Mouse (Mus musculus) frontal cortex, postnatal 14 days (tissue): ENCODE results near the gene Hpgd.
"Not testable (repeated sequence)": the region's sequence is repeated elsewhere in the genome, so short reads cannot be mapped to it uniquely, and the experiment has no call there.

Experiments used
- DNase-seq, 2 experiments: peaks; one replicate each; pipeline ENCODE4 v3.0.0; 2022; ENCODE audit warnings: low spot score in 2 of 2

The Hpgd gene

DNA sequence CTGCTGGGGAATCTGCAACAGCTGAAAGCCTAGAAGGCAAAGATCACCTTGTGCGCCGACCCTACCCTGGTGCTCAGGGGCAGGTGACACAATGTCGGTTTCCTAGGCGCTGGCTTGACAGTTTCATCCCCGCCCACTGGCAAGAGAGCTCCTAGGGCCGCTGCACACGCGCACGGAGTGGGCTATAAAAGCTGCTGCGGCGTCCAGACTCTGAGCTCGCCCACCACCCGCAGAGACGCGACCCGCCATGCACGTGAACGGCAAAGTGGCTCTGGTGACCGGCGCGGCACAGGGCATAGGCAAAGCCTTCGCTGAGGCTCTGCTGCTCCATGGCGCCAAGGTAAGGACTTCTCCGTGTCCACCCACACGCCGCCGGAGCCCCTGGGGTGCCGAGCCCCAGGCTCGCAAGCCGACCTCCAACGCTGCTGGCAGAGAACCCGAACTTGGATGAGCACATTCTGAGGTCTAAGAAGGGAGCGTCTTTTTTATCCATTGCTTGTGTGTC lies at the start of gene Hpgd:
Gene Hpgd (plus strand): TSS at position 213 of the 505 bp plus-strand sequence.
- DNase-seq = peak in 1 of 2 experiments; percentile 22

DNA sequence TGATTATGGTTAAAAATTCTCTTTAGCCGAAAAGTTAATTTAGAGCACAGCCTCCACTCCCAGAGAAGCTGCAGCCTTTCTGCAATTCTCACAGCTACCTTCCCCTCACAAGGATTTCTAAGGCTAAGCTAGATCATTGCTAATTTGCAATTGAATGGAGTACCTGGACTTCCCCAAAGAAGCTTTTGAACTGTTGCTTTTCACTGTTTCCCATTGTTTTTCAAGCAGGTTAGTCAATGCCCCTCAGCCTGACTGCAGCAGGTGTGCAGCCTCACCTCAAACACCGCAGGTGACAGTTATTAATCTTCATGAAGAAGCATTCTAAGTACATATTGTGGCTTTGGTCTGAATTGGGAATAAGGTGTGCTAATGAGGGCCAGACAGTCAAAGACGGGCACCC lies 42.7 kb upstream of the Hpgd start:
- not testable (repeated sequence) for DNase-seq

DNA sequence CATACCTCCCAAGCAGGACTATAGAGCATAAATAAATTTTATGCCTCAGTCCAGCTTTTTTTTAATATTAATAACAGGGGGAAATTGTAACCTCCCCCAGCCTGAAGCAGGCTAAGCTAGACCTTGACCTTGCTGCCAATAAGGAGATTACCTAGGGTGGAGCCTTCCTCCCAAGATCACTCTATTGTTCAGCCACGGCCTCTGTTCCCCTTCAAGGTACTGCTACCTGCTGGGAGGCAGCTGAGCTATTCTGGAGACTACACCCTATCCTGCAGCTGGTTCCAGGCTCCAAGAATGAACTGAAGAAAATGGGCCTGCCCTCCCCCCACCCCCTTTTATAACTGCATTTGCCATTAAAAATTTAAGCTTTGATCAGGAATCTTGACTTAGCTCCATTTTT lies 42.1 kb upstream of the Hpgd start:
- no peak for DNase-seq

DNA sequence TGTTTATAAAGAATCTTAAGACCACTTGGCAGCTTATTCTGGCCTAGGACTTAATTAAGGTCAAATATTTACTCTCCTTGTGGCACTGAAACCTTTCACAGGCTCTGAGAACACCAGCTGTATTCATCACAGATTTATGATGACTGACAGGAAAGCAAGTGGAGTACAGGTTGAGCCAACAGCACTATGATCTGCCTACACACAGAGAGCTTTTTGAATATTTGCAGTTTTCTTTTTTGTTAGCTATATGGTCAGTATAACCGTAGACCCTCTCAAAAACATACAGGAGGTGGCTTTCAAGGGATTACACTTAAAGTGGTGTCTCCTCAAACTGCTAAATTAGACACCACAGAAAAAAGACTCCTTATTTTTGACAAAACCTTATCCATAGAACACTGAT lies 33.2 kb upstream of the Hpgd start:
- DNase-seq = no peak

DNA sequence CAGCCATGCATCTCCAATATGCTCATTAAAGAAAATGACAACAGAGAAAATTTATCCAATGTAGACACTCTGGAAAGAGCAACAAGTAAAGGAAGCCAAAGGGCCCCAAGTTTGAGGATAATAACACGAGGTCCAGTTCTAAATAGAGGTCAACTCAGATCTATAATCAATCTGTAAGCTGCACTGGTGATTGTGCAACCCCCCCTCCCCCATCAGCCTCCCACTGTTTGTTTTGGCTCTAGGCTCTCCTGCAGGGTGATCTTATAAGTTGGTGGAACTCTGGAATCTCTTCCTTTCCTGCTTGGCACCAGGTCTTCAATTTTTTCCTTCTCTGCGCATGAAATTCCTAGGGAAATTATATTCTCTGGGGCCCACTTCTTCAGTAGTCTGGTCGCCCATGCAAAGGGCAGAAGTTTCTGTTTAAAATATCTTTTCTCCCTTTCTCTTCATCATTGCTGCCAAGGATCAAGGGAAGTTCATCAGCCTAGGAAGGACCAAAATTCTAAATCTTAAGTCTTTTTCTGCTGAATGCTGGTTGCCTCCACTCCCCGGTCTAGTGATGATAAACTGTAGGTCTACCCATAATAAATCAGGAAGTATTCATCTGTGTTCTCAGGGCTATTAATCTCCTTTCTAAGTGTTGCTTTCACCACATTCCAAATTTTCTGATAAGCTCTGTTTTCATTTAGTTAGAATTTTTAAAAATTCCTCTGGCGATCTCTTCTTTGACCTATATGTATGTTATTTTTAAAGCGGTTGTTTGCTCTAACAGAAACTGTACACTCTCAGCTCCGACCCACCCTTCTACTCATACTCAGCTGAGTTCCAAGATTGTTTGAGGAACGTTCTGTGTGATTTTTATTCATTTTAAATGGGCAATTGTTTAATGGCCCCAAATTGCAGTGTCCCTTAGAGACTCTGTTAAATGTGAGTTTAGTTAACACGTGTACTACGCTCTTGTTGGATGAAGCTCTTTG lies 24.4 kb upstream of the Hpgd start:
- no peak for DNase-seq

DNA sequence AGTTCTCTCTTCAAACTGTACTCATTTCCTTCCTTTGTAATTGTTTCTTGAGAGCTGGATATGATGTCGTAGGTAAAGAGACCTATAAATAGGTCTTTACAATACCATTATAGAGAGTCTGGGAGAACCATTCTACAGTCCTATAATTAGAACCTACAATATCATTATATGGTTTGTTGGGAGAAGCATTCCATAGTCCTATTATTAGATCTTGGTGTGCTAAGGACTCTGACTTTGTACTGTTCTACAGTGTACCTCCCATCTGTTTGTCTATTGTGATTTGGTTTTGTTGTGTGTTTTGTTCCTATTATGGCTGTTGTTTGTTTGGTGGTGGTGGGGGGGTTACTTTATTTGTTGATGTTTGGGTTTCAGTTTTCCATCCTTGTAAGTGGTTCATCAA lies 21.5 kb upstream of the Hpgd start:
- DNase-seq = no peak

DNA sequence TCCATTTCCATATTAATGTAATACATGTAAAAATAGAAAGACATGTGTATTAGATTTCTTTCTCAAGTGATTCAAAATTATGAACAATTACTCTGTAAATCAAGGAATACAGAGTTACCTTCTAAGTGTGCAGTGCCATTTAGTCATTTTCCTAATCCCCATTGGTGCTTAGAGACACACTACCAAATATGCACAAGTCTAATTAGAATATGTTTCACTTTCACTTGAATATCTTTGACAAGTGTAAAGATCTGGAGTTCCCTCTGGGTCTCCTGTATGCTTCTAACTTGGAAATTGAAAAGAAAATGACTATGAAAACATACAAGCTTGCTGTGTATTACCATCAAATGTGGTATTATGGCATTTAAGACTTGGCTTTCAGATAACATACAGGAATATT lies 19.1 kb upstream of the Hpgd start:
- no peak for DNase-seq

DNA sequence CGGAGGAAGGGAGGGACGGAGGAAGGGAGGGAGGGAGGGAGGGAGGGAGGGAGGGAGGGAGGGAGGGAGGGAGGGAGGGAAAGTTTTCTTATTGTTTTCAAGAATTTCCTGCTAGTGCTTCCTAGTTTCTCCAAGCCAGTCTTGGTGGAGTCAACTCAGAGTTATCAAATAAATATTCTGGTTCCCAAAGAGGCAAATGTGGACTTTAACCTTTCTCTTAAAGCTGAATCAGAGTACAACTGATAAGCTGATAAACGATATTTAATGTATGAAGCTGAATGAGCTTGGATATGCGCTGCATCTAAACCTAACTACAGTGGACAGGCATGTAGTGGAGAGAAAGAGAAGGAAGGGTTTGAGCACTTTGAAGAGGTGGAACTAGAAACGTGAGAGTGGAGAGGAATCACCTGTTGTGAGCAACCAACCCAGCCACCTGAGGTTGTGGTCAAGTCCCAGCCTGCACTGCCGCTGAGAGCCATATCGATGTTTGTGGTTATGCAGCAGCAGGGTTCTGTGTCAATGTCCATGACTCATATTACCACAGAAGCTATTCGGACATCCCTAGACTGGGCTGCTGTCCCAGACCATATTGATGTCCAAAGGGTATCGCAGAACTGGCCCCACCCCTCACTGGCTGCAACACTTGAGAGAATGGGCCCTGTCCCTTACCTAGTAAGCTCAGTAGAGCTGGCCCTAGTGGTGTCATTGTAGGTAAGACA lies 16.4 kb upstream of the Hpgd start:
- DNase-seq = no peak

DNA sequence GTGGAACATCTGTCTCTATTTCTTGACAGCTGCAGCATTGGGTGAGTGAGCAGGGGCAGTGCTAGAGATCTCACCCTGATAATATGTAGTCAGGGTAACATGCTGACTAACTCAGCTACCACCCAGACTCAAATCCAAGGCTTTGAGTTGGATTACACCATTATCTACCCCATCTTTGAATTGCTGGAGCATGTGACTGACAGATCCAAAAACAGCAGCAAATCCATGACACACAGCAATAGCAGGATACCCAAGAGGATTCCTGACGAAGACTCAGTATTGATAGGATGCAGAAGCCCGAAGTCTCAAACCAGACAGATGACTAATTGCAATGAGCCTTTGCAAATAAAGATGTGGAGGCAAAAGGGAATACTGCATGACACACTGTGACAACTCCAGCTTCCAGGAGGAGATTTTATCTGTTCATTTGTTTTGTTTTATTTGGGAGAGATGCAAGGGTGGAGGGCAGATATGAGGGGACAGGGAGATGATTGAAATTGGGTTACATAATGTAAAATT lies 15.8 kb upstream of the Hpgd start:
- no peak for DNase-seq

DNA sequence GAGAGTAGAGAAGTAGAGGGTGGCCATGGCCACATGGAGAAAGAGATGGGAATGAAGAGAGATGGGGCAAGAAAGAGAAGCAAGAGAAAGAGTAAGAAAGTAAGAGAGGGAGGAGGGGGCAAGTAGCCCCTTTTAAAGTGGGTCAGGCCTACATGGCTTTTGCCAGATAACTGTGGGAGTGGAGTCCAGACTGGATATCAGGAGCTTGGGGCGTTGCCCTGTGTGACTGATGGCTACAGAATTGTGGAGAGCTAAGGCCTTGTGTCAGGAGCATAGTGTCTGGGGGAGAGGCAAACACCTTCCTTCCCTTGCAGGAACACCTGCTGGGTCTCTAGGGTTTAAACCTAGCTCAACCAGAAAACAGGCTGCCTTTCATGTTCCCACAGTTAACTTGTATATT lies 10.4 kb upstream of the Hpgd start:
- DNase-seq = no peak

DNA sequence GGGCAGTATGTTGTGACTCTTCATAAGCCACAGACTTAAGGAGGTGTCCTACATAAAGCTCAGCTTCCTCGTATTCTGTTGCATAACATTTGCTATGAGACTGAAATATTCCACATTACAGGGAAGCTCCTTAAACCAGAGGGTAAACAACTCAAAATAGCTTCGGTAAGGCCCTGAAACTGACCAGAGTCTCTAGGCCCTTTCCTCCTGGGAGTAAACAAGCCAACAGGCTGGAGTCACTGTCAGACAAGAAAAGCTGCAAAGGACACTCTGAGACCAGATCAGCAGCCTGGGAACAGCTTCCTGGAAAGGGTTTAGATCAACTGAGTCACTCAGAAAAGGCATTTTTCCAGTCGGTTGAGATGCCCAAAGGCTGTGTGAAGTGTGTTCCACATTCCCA lies 9.4 kb upstream of the Hpgd start:
- DNase-seq = no peak

DNA sequence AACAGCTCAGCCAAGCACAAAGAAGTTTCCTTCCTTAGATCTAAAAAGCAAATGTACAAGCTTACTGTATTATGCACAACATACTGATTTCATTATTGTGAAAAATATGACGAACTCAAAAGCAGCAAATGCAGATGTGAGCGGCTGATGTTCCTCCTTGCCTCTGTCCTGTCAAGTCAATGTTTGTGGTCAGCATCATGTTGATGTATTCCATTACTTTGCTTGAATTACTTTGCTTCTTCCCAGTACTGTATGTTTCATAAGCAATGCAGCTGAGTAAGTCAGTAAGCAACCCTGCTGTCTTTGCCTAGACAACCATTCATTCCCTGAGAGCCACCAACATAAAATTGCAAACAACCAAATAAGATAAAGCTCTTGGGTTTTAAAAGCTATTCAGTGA lies 7.7 kb upstream of the Hpgd start:
- no peak for DNase-seq

DNA sequence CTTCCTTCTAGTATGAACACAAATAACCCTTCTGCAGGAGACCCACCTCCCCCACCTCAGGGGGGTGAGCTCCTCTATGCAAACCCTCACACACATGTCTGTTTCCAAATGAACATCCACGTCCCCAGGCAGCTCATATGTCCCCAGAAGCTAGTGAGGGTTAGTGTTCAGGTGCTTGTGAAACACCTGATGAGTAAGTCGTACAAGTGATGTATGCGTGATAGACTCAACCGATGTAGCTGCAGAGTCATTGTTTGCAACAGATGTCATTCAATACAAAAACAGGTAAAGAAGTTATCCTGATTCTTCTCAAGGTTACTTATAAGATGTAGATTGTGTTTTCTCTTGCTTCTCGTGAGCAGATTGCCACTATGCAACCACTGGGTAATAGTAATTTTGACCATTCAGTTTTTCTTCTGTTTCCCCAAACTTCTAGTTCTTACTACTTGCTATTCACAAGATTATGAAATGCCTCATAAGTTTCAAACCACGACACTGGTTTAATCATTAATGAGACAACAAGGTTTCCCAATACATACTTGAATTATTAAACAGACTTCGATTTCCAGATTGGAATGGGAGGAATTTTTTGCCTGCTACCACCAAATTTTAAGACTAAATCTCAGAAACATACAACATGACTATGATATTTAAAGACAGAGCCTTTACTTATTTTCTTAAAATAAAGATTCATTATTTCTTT lies 6.9 kb upstream of the Hpgd start:
- DNase-seq = no peak

DNA sequence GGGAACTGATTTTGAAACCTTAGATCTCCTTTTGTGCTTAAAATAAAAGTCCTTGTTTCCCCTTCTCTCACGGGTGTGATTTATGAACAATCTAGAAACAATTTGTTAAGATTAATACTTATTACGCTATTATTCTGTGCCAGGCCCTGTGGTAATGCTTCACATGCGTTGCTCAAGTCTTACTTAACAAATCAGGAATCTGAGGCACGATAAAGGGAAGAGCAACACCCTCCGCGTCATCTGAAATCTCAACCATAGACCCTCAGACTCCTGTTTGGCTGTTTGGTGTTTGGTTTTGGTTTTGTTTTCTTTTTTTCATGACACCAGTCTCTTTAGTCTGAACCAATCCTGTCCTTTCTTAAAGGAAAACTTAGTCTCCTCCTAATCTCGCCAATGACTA lies 2.1 kb upstream of the Hpgd start:
- no peak for DNase-seq

DNA sequence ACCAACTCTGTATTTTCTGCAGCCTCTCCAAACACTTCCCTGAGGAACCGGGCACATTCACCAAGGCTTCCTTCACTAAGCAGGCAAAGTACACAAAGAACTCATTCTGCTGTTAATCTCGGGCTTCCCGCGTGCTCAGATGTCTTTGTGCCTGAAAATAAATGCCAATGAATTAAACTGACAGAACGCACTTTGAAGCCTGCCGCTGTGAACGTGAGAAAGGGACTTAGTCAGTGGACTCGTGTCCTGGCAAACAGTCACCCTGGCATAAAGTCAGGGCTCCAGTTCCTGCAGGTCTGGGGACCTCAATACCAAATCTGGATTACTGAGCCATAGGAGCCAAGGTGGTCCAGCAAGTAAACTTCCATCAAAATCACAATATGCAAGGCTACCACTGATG lies 905 bp upstream of the Hpgd start:
- DNase-seq = no peak

DNA sequence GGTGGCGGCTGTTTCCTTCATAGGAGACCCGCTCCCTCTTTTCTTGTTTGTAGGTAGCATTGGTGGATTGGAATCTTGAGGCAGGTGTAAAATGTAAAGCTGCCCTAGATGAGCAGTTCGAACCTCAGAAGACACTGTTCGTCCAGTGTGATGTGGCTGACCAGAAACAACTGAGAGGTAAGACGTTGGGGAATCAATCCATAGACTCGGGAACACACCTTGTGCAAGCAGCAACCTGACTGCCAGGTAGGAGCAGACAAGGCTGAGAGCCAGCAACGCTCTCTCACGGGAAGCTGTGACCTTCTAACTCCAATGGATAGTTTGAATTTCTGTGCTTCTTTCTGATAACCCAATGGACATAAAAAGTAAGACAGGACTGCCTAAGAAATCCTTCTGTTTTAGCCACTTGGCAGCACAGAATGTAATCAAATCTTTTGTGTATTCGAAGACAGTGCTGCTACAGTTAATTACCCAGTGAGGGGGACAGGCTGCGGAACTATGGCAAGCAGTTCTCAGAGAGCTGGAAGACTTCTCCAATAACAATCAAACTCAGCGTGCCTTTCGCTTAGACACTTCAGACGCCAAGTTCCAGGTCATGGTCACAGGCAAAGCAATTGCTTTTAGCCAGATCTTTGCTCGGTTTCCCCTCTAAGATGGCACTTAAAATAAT lies 636 bp downstream of the Hpgd start:
- no peak for DNase-seq

DNA sequence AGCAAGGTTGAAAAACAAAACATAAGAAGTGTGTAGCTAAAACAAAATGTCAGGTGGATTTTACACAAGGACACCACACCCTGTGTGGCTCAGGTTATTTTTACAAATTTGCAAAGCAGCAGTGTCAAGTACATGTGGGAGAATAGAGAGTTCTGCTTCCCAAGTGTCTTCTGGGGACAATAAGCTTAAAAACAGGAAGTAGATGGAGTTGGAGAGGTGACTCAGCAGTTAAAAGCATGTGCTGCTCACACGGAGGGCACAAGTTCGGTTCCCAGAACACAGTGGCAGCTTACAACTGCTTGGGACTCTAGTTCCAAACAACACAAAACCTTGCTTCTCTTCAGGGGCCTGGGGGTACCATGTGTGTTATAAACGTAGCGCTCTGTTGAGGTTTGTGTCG lies 5.0 kb downstream of the Hpgd start:
- DNase-seq = no peak

DNA sequence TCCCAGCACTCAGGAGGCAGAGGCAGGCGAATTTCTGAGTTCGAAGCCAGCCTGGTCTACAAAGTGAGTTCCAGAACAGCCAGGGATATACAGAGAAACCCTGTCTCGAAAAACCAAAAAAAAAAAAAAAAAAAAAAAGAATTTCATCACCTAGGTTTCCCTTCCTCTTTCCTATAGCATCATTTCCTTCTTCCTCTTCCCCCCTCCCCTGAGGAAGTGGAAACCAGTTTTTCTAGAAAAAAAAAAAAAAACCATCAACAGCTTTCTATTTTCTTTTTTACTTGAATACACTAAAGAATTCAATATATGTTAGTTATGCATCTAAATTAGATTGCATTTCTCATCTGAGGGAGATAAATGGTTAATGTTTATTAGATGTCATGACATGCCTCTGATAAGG lies 6.9 kb downstream of the Hpgd start:
- not testable (repeated sequence) for DNase-seq

DNA sequence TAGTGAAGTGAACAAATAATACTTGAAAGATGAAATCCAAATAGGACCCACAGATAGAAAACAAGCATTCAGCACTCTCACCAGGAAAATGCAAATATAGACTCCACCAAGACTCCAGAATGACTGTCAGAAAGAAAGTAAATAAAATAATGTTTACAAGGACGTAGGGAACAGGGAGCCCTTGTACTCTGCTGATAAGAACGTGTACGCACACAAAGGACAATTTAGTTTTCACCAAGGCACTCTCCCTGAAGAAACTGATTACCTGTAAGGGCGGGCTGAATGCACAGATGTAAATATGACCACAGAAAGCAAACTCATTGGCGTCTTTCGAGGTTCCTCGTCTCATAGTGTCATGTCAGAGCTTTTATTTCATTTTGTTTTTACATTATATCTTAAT lies 10.2 kb downstream of the Hpgd start:
- DNase-seq = no peak

DNA sequence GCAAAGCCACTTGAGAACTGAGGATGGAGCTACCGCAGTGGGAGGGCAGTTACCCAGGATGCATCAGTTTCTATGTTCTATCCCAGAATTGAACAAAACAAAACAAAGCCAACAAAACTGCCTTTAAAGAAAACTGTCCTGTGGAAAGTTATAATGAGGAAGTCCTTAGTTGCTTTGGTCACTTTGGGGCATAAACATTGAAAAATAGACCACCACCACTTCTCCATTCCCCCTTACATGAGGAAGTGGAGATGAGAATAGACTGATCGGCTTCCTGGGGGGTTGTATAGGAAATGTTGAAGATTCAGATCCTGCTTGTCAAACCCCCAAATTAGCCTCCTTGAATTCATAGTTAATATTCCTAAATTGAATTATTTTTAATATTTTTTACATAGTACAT lies 19.2 kb downstream of the Hpgd start:
- DNase-seq = no peak

DNA sequence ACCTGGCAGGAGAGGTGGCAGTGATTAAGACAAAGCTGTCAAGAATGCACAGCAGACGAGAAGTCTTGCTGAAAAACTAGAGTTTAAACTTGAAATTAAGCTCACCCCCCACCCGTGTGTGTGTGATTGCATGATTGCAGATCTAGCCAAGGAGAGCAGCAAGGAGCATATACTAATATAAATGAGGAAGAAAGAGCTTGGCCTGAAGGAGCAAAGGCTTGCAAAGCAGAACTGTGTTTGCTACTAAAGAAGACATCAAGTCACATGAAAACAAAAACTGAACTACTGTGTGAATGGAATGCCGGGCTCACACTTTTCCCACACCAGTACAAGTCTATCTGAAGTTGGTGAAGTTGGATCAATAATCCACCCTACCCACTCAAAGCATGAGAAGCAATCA lies 20.8 kb downstream of the Hpgd start:
- DNase-seq = no peak

DNA sequence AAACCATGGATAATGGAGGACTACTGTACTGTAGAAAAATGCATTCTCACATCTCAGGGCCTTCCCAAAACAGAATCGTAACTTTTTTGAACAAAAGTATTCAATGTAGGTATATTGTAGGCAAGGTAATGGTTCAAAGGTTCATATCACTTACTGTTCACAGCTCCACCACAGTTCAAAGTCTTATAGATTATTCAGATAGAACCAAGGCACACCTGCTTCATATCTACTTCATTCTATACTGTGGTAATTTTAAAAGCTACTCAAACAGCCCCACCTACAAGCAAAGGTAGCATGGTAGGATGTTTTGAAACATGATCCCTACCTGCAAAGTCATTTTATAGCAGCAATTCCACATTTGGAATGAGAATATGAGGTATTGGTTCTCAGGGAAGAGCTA lies 28.9 kb downstream of the Hpgd start:
- DNase-seq = no peak
